Mouse (Mus musculus): ENCODE data around the gene Afm.

Gene Afm

GRCm38 (mm10) chr5:90556052-90556451 lies 37.3 kb downstream of the Afm start:
- no peak for DNase-seq (ENCODE audit: low read depth, low spot score)

- DNase-seq (ENCODE audit: low read depth, low spot score): no peak
Measured at GRCm38 (mm10) chr5:90560743-90561142, 42.0 kb downstream of the Afm start, which contains the start of gene 5830473C10Rik. 5830473C10Rik (plus strand) TSS chr5:90561107.

GRCm38 (mm10) chr5:90561721-90562275 lies 43.1 kb downstream of the Afm start:
- DNase-seq (ENCODE audit: low read depth, low spot score): no peak

- no peak for DNase-seq (ENCODE audit: low read depth, low spot score)
Measured at GRCm38 (mm10) chr5:90562880-90563279, 44.1 kb downstream of the Afm start.

DNA sequence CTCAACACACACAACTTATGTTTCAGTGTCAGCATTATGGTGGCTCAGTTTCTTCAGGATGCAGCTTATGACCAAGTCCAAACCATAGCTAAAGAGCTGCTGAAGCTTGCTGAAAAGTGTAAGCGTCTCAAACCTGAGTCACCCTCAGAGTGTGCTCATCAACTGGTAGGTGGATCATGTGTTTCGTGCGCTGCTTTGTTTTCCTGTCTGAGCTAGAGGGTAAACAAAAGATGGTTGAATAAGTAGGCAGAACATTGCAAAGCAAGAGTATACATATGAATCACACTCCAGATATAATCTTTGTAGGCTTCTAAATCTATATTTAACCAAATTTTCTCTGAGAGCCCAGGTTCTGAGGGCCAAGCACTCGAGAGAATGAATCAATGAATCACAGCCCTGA lies 45.4 kb downstream of the Afm start:
- no peak for DNase-seq (ENCODE audit: low read depth, low spot score)

DNA sequence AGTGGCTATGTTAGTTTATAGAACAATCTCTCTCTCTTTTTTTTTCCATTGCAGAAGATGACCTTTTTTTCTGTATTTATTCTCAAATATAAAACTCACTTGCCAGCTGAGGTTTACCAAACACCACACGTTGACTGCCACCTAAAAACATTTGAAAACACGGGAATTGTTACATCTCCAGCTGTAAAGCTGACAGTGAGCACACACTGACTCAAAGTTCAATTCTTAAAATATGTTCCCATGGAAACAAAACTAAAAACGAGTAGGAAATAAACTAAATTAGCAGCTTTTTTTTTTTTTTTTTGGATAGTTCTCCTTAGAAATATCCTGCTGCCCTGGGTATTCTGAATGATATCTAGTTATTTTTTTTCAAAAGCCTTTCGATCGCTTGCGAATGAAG lies 46.5 kb downstream of the Afm start:
- no peak for DNase-seq (ENCODE audit: low read depth, low spot score)

- DNase-seq (ENCODE audit: low read depth, low spot score): no peak
Measured at GRCm38 (mm10) chr5:90567788-90568187, 49.1 kb downstream of the Afm start.

DNA sequence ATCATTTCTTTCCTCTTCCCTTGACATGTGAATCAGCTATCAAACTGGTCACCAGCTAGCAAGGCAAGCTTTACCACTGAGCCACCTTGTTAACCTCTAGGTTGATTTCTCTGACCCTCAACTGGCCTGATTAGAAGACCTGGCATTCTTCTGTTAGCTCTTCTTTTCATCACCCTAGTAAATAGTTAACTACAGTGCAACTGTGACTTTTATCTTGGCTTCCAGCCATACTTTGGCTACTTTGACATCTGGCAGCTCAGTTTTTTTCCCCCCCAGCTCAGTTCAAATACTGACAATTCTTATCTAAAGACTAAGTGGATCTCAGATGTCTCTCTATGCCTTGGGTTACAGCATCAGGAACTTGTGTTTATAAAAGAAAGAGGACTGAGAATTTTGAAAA lies 49.6 kb downstream of the Afm start:
- no peak for DNase-seq (ENCODE audit: low read depth, low spot score)

DNA sequence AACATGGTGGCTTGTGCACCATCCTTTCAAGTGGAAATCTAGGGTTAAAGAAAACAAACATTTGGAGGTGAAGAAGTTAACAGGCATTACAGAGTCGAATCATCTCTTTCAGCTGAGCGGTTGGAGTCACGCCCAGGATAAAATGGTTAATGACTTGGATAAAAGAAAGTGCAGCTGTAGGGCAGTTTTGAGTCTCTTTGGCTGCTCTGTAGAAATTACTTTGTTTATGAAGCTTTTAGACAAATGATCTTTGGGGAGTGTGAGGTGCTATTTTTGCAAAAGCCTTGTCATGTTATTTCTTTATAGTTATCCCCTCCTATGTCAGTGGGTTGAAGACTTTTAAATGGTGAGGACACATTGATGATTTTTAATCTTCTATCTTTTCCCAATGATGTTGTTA lies 52.5 kb downstream of the Afm start:
- DNase-seq (ENCODE audit: low read depth, low spot score): no peak

DNA sequence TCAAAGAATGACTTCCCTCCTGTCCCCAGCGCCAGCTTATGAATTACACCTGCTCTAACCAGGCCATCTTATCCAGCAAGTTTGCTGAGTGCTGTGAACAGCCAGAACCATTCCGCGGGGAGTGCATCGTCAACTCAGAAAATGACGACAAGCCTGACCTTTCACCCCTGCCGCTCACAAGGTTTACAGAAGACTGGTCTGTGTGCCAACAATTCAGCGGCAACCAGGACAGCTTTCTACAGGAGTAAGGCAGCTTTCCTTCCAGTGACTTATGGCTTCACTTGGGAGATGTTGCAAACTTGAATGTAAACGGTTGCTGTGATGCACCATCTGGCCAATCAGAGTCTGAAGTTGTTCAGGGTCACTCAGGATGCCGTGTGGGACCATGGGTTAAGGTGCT lies 59.0 kb downstream of the Afm start:
- no peak for DNase-seq (ENCODE audit: low read depth, low spot score)

- DNase-seq (ENCODE audit: low read depth, low spot score): no peak
Measured at GRCm38 (mm10) chr5:90579556-90579955, 60.8 kb downstream of the Afm start.

DNA sequence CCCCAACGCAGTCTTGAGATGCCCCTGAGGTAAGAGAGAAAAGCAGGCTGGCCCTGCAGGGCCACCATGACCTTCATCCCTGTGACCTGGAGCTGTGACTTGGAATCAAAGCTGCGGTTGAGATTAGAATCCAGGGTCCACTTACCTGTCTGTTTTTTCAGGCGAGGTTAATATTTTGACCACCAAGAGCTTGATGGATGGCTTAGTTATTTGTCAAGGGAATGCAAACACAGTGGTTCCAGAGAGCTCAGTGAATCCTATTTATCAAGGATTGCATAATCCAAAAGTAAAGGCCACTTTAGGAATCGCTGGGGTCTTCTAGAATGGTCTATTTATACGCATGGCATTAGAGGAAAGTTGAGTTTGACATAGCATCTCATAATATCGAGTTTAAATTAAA lies 63.4 kb downstream of the Afm start:
- no peak for DNase-seq (ENCODE audit: low read depth, low spot score)

GRCm38 (mm10) chr5:90584799-90585198 lies 66.1 kb downstream of the Afm start:
- no peak for DNase-seq (ENCODE audit: low read depth, low spot score)

DNA sequence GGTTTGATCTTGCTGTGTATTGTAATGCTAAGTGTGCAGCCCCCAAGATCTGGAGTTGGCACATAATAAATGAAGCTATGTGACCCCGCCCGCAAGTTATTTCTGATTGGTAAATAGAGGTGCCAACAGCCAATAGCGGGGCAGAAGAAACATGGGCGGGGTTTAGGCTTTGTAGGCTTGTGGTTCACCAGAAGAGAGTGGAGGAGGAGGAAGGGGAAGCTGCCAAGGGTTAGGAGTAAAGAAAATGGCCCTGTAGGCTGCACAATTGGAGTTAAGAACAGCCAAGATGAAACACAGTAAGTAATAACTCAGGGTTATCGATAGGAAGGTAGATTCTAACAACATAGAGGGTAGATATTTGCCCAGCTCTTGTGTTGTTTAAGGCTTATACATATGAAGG lies 67.8 kb downstream of the Afm start:
- no peak for DNase-seq (ENCODE audit: low read depth, low spot score)

DNA sequence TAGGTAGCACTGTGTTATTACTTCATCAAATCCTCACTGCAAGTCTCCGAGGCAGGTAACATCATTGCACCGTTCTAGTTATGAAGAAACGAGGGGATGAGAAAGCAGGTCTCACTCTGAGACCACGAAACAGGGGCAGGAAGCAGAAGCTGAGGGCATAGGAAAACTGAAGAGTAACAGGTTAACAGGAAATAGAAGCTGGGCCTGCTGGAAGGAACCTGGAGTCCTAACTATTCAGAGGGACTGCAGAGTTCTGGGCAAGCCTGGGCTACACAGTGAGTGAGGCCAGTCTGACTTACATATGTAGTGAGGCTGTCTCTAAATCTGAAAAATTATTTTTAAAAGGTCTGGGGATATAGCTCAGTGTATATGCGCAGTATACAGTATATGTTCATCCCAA lies 69.4 kb downstream of the Afm start:
- no peak for DNase-seq (ENCODE audit: low read depth, low spot score)

- DNase-seq (ENCODE audit: low read depth, low spot score): peak; percentile 41
Measured at GRCm38 (mm10) chr5:90588708-90589595, 70.2 kb downstream of the Afm start.

GRCm38 (mm10) chr5:90590676-90591075 lies 71.9 kb downstream of the Afm start:
- no peak for DNase-seq (ENCODE audit: low read depth, low spot score)

DNA sequence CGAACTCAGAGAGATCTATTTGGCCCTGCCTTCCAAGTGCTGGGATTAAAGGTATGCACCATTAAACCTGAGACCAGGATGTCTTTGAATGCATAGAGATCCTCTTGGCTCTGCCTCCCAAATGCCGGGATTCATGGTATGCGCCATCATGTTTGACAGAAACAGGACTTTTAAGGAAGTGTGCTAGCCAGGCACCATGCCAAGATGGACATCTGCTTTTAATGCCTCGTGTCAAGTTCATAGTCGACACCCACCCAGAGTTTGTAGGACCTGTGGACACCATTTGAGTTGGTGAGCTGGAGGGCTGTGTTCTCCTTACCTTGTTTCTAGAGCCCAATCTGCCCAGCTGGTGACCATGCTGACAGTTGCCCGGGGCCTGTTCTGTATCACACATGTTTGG lies 73.2 kb downstream of the Afm start:
- no peak for DNase-seq (ENCODE audit: low read depth, low spot score)

GRCm38 (mm10) chr5:90594945-90595344 lies 76.2 kb downstream of the Afm start:
- DNase-seq (ENCODE audit: low read depth, low spot score): no peak

- DNase-seq (ENCODE audit: low read depth, low spot score): no peak
Measured at GRCm38 (mm10) chr5:90596155-90596554, 77.4 kb downstream of the Afm start.

GRCm38 (mm10) chr5:90601469-90601868 lies 82.7 kb downstream of the Afm start:
- DNase-seq (ENCODE audit: low read depth, low spot score): peak; percentile 16

All from retina, adult 2 months (tissue).